Mouse (Mus musculus) ES-E14 (cell line): Measurements from ENCODE around the gene Kif13a. TPM values are rescaled to one million over a fixed set of nuclear protein-coding genes. Genes with fewer than 3 reads are reported as not detected.

Experiments used
- DNase-seq: peaks from one replicate; pipeline ENCODE4 v3.0.0-alpha.2; 2013; ENCODE audit warnings: low read depth, low spot score
- H3K27ac ChIP-seq: 2 replicates; pipeline ENCODE4 v1.5.1; 2012; ENCODE audit warnings: low read depth, mild to moderate bottlenecking, low read length, moderate library complexity, mixed read lengths; ENCODE audit not compliant: poor library complexity, insufficient read depth, severe bottlenecking
- H3K36me3 ChIP-seq: 2 replicates; pipeline ENCODE4 v1.6.1; 2012; ENCODE audit warnings: mild to moderate bottlenecking, low read length, moderate library complexity, mixed read lengths; ENCODE audit not compliant: control insufficient read depth, poor library complexity, insufficient read depth, severe bottlenecking
- H3K4me1 ChIP-seq, 2 experiments: fragments of 150-350 bp in 1 of 2; sonication (generic) in 1 of 2; 2 replicates each; pipeline ENCODE4 v1.6.1; 2012; ENCODE audit warnings: low read length in 2 of 2, mild to moderate bottlenecking in 1 of 2, mixed read lengths in 1 of 2; ENCODE audit not compliant: control insufficient read depth in 2 of 2, insufficient read depth in 2 of 2, poor library complexity in 1 of 2
- H3K4me3 ChIP-seq, 2 experiments: fragments of 150-350 bp in 1 of 2; sonication (generic) in 1 of 2; 2 replicates each; pipeline ENCODE4 v1.5.1; 2012; ENCODE audit warnings: low read length in 2 of 2, low read depth in 1 of 2, mild to moderate bottlenecking in 1 of 2, mixed read lengths in 1 of 2; ENCODE audit not compliant: insufficient read depth in 1 of 2, poor library complexity in 1 of 2, severe bottlenecking in 1 of 2
- H3K9ac ChIP-seq: 2 replicates; pipeline ENCODE4 v1.6.1; 2012; ENCODE audit warnings: low read depth, mild to moderate bottlenecking, low read length, mixed read lengths; ENCODE audit not compliant: poor library complexity, insufficient read depth, severe bottlenecking
- H3K9me3 ChIP-seq: fragments of 150-350 bp; sonication (generic); 2 replicates; pipeline ENCODE4 v1.6.1; 2012; ENCODE audit warnings: low read depth, mild to moderate bottlenecking, low read length; ENCODE audit not compliant: control insufficient read depth, insufficient read depth
- CHD2 ChIP-seq: IDR thresholded peaks from 2 replicates; pipeline ENCODE4 v1.6.1; 2014; ENCODE audit warnings: mild to moderate bottlenecking, low read depth, low read length, inconsistent platforms
- HCFC1 ChIP-seq: IDR thresholded peaks from 2 replicates; pipeline ENCODE4 v1.6.1; 2012; ENCODE audit warnings: low read length, inconsistent platforms, borderline replicate concordance; ENCODE audit not compliant: insufficient read depth
- MAFK ChIP-seq: IDR thresholded peaks from 2 replicates; pipeline ENCODE4 v1.6.1; 2014; ENCODE audit warnings: mild to moderate bottlenecking, low read depth, low read length, inconsistent platforms; ENCODE audit not compliant: insufficient read depth
- ZC3H11A ChIP-seq: IDR thresholded peaks from 2 replicates; pipeline ENCODE4 v1.6.1; 2012; ENCODE audit warnings: low read depth, mild to moderate bottlenecking, inconsistent platforms, low read length, borderline replicate concordance
- ZNF384 ChIP-seq: IDR thresholded peaks from 2 replicates; pipeline ENCODE4 v1.6.1; 2012; ENCODE audit warnings: low read depth, low read length, inconsistent platforms
- in situ Hi-C, 2 experiments: fragments of 600-800 bp; cut with MboI; formaldehyde crosslinking; loops; one replicate each; pipeline ENCODE4 v1.15.1; 2025; ENCODE audit warnings: low sequenced_read_pairs in 2 of 2, inconsistent platforms in 1 of 2; ENCODE audit not compliant: unreplicated experiment in 2 of 2
- total RNA-seq: library from RNA; depleted of rRNA; stranded (reverse); fragments of 300-350 nt; gene quantifications from 2 replicates; pipeline ENCODE4 v1.2.3, GENCODE M21; 2012

Kif13a gene
- total RNA-seq, 1 experiment: 23.6 TPM

DNA sequence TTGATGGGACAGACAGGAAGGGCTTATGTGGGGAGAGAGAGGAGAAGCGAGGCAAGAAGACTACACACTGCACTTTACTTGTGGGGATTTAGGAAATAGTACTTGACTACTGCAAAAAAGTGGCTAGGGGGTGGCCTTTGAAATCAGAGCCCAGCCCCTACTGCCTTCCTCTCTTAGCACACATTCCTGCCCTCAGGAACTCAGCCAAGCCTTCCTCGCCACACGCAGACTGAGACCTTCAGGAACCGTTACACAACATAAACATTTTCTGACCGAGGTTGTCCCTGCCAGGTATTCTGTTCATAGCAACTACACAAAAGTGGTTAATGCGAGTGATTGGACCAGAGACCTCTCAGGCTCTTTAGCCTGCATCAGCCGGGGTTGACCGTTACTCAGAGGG lies 8.1 kb downstream of the Kif13a start:
- no peaks in the 10 kb centered on the region for H3K36me3 ChIP-seq
- H3K9ac ChIP-seq: no peak overlapping the region
- H3K4me3 ChIP-seq: no peak overlapping the region
- H3K27ac ChIP-seq: no peak overlapping the region
- H3K9me3 ChIP-seq: no peaks in the 10 kb centered on the region
- in situ Hi-C loops: no loop called here
- DNase-seq: no peak
- peaks cover 3 to 12% of the 10 kb centered on the region in 2 experiments; a peak in 3 of 4 replicates for H3K4me1 ChIP-seq
- TF ChIP-seq ZNF384: no peak
- no peak for TF ChIP-seq ZC3H11A
- no peak for TF ChIP-seq HCFC1
- no peak for TF ChIP-seq CHD2
- TF ChIP-seq MAFK: no peak

DNA sequence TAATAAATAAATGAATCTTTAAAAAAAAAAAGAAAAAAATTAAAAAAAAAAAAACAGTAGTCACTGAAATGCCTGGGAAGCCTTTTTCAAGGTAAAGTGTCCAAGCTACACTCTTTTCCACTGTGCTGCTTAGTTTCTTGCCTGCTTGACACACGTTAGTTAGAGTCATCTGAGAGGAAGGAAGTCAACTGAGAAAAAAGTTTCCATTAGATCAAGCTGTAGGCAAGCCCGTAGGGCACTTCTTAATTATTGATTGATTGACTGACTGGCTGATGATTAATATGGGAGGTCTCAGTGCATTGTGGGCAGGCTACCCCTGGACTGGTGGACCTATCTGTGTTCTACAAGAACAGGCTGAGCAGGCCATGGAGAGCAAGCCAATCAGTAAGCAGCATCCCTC lies 9.9 kb downstream of the Kif13a start:
- 0 out of 4 replicates have a peak, but pooled peaks cover 0 to 3% of the 10 kb centered on the region in 2 experiments for H3K4me1 ChIP-seq
- in situ Hi-C loops: no loop called here
- TF ChIP-seq MAFK (no peak), ZNF384 (no peak), ZC3H11A (no peak)
- no peaks in the 10 kb centered on the region for H3K36me3 ChIP-seq
- no peak overlapping the region for H3K9ac ChIP-seq
- no peak overlapping the region for H3K27ac ChIP-seq
- H3K4me3 ChIP-seq: no peak overlapping the region
- DNase-seq: no peak
- no peaks in the 10 kb centered on the region for H3K9me3 ChIP-seq

GRCm38 (mm10) chr13:46918509-46918908 lies 11.2 kb downstream of the Kif13a start:
- in situ Hi-C loops: no loop called here
- TF ChIP-seq ZC3H11A (no peak), MAFK (no peak), CHD2 (no peak), ZNF384 (no peak), HCFC1 (no peak)
- Histone ChIP-seq H3K27ac (no peak overlapping the region), H3K4me1 (no peaks in the 10 kb centered on the region), H3K9ac (no peak overlapping the region), H3K36me3 (no peaks in the 10 kb centered on the region), H3K4me3 (no peak overlapping the region), H3K9me3 (no peaks in the 10 kb centered on the region)
- DNase-seq: no peak

DNA sequence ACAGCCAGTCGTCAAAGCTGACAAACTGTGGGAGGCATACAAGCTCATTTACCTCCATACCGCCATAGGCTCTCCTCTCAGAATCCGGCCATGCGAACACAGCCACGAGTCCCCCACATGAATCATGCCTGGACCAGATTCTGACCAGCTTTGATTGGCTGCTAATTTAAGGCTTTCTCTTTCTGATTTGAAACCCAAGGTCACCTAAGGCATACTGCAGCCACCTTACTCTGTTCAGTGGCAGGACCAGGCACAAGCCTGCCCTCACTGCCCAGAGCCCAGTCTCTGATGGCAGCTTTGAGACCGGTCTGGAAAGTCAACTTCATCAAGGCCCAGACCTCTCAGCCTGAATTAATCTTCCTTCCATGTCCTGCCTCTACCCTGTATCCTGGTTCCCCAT lies 17.7 kb downstream of the Kif13a start:
- Histone ChIP-seq H3K4me1 (peaks cover 2 to 10% of the 10 kb centered on the region in 2 experiments; a peak in 2 of 4 replicates), H3K9me3 (no peaks in the 10 kb centered on the region), H3K27ac (no peak overlapping the region), H3K36me3 (no peaks in the 10 kb centered on the region), H3K4me3 (no peak overlapping the region), H3K9ac (no peak overlapping the region)
- in situ Hi-C loops: no loop called here
- no peak for DNase-seq
- TF ChIP-seq CHD2 (no peak), HCFC1 (no peak), MAFK (no peak), ZC3H11A (no peak), ZNF384 (no peak)

DNA sequence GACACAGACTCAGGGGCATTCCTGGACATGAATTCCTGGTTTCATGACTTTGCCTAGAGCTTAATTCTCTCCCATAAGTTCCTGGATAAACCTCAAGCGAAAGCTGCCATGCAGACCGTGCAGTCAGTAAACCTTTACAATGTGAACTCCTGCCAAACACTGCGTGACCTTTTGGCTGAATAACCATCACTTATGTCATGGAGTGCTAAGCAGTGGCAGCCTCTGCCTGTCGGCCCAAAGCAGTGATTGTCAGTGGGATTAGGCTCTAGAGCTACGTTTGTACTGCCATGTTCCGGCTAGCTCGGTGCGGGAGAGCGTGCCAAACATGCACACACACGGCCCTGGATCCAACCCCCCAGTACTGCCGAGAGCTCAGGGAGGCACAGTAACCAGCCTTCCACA lies 18.6 kb downstream of the Kif13a start:
- in situ Hi-C loops: no loop called here
- TF ChIP-seq MAFK: no peak
- no peak for TF ChIP-seq ZNF384
- TF ChIP-seq HCFC1: no peak
- TF ChIP-seq CHD2: no peak
- no peak for TF ChIP-seq ZC3H11A
- no peak for DNase-seq
- Histone ChIP-seq H3K9ac (no peak overlapping the region), H3K9me3 (no peaks in the 10 kb centered on the region), H3K27ac (no peak overlapping the region), H3K4me1 (peaks cover 3 to 13% of the 10 kb centered on the region in 2 experiments; a peak in 3 of 4 replicates), H3K4me3 (no peak overlapping the region), H3K36me3 (no peaks in the 10 kb centered on the region)
